Mouse (Mus musculus) cerebellum, adult 9-10 months (tissue): ENCODE measurements around the gene Fbxl18.
A peak's percentile ranks its signal among the peaks of the same experiment; 100 is the strongest.

Source experiments
- DNase-seq: peaks from one replicate; pipeline ENCODE4 v3.0.0; 2022

Fbxl18 gene

GRCm38 (mm10) chr5:142899057-142899601 lies 3.9 kb upstream of the Fbxl18 start:
- no peak for DNase-seq

DNA sequence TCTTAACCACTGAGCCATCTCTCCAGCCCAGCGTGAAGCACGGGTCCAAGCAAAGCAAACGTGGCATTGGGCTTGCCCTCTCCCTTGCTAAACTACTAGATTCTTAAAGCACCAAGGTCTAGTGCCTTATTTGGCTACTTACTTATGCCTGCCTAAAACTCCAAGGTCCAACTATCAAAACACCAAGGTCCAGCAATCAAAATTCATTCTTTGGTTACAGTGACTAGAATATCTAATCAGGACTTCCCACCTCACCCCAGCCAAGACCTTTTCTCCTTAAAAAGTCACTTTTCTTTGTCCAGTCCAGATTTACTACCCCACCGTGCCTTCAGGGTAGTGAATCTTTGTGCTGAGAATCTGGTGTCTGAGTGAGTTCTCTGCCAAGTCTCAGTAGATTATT lies 3.1 kb upstream of the Fbxl18 start:
- DNase-seq = no peak

- no peak for DNase-seq
Observed at GRCm38 (mm10) chr5:142897568-142898248, 2.5 kb upstream of the Fbxl18 start.

DNA sequence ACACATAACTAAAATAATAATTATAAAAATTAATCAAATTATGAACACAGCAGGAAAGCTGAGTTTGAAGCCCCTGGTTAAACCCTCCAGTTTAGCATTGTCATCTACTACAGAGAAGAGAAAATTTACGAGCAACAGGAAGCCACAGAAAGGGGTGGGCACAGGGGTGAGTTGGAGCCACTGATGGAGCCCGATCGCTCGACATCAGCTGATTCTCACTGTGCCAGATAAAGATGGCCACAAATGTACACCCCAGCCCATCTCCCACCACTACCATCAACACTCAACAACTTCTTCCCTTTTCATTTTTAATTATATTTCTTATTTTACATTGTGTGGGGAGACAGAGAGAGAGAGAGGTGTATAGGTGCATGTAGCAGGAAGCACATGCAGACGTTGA lies 1.5 kb upstream of the Fbxl18 start:
- DNase-seq = no peak

- DNase-seq = no peak
Observed at GRCm38 (mm10) chr5:142896192-142896591, 971 bp upstream of the Fbxl18 start.

DNA sequence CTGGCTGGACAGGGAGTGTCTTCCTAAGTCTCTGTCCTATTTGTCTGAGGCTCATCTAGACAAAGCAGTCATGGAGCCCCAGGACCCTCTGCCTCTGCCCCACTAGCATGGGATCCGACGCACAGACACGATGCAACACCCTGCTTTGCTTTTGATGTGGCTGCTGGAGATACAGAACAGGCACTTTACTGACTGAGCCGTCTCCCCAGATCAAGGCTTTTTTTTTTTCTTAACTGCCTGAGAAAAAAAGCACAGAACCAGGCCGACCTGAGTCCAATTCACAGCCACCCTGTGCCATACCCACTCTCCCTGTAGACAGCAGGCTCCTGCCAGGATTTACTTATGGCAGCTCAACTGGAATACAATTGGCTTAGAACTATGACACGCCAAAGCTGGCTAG lies 3.8 kb downstream of the Fbxl18 start:
- no peak for DNase-seq

GRCm38 (mm10) chr5:142887533-142887932 lies 7.7 kb downstream of the Fbxl18 start:
- DNase-seq = peak; percentile 14

DNA sequence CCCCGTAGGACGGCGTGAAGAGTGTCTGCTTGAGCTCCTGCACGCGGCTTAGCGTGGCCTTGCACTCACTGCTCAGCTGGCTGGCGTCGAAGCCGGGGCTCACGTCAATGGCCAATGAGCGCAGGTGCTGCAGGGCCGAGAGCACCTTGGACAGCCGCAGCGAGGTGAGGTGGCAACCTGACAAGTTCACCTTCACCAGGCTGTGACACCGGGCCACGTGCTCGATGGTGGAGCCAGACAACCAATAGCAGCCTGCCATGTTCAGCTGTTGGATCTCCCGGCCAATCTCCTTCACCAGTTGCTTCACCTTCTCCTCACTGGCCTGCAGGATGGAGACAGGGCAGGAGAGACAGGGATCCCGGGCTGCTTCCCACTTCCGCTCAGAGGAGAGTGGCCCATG lies 8.5 kb downstream of the Fbxl18 start:
- peak; percentile 24 for DNase-seq

GRCm38 (mm10) chr5:142886181-142886580 lies 9.0 kb downstream of the Fbxl18 start:
- peak; percentile 20 for DNase-seq

DNA sequence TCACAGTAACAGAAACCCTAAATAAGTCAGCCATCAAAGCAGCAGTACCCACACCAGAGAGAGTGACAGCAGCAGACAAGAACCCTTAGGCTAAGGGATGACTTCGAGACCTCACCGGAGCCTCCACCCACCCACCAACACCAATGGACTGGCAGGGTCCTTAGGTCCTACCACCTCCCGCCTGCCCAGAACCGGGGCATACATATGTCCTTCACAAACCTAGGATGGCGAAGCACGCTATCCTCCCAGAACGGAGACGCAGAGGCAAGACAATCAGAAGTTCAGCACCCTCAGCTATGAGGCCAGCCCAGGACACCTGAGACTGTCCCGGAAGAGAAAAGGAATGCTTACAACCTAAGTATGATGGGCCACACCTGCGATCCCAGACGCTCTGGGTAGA lies 12.8 kb downstream of the Fbxl18 start:
- no peak for DNase-seq

DNA sequence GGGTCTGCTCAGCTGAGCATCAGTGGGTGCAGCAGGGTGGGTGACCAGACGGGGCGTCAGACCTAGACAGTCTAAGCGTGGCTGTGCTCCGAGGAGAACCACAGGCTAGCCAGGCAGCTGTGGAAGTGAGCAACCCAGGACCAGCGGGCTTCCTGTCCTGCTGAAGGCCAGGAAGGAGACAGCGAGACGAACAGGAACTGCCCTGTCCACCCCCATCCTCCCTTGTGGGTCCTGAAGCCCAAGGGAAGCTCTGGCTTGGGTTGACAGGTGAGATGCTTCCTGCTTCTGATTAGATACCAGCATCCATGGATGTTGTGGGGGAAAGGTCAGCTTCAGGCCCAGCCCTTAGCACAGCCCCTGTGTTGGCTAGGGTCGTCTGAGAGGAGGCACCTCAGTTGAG lies 13.3 kb downstream of the Fbxl18 start:
- DNase-seq = peak; percentile 20

DNA sequence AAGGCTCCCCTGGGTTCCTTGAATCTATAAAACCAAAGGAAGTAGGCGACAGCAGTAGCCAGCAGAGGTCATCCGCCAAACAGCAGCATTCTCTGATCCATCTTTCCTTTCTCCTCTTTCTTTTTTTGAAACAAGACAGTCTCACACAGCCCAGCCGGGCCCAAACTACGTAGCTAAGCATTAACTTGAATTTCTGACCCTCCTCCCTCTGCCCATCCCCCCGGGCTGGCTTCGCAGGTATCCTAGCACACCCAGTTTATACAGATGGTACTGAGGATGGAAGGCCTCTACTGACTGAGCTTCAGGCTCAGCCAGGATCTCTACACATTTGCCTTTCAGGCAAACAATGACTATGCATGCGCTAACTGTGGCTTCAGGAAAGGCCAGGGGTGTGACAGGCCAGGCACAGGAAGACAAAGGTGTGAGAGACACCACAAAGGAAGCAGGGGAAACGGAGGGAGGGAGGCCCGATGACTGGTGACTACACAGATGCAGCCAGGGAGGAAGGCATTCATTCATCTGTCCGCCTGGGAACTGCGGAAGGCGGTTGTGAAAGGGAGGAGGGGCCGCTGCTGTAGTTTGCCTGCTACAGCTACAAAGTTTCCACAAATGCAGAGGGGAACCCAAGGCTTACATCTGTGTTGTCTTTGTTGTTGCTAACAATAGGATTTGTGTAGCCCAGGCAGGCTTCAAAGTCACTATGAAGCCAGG lies 14.3 kb downstream of the Fbxl18 start:
- DNase-seq = no peak

DNA sequence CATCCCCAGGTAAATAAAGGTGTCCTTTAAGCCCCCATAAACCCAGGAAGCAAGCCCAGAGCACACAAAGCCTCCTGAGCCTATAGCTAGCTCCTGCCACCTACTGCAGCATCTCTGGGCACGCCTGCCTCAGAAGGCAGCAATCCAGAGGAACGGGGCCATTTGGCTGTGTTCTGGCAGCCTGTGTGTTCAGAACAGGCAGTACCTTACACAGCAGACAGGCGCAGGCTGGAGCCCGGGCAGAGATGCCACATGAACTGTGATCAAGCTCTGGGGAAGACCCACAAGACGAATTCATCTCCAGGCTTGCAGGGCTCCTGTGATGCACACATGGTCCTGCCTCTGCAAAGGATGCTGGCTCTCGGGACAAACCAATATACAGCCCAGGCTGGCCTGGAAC lies 15.0 kb downstream of the Fbxl18 start:
- peak; percentile 85 for DNase-seq

- DNase-seq = peak; percentile 91
Observed at GRCm38 (mm10) chr5:142879318-142880175, 15.7 kb downstream of the Fbxl18 start.

GRCm38 (mm10) chr5:142878570-142878969 lies 16.7 kb downstream of the Fbxl18 start:
- DNase-seq = no peak

- peak; percentile 84 for DNase-seq
Observed at GRCm38 (mm10) chr5:142877337-142878280, 17.6 kb downstream of the Fbxl18 start.

GRCm38 (mm10) chr5:142876896-142877295 lies 18.3 kb downstream of the Fbxl18 start:
- DNase-seq = no peak

DNA sequence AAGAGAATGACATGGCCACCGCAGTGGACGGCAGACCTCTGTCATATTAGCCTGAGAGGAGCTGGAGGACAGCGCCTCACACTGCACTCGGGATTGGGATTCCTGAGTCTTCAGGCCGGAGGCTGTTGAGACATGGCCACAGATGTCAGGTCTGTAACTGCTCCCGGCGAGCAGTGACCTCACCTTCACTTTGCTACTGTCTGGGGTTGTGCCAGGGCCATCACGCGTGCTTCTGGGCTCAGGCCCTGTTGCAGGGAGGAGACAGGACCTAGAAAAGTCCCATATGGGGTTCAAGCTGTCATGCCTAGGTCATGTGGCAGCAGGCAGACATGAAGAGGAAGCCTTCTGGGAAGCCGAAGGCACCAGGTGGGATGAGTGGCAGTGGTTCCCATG lies 19.7 kb downstream of the Fbxl18 start:
- DNase-seq = no peak

GRCm38 (mm10) chr5:142874791-142875512 lies 20.3 kb downstream of the Fbxl18 start:
- no peak for DNase-seq

- DNase-seq = no peak
Observed at GRCm38 (mm10) chr5:142873718-142874117, 21.5 kb downstream of the Fbxl18 start.

GRCm38 (mm10) chr5:142871765-142872164 lies 23.5 kb downstream of the Fbxl18 start:
- DNase-seq = no peak

DNA sequence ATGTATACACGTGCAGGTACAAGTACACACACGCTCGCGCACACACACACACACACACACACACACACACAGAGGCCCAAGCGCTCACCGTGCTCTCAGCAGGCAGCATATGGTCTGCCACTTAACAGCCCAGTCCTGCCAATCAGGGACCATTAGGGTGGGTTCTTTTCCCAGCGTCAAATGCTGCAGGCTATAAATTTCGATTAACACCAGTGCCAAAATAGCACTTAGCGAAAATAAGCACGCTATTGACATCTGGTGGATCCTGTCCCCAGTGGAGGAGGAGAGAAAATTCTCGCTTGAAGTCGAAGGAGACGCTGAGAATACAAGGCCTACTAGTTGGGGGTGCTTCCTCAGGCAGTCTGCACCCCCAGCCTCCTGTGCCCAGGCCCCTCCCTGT lies 25.8 kb downstream of the Fbxl18 start:
- DNase-seq = no peak
